Mouse (Mus musculus) megakaryocyte, adult 5-6 weeks (primary cell): ENCODE measurements around the gene Ndufb4. TPM values are rescaled to one million over a fixed set of nuclear protein-coding genes. Genes with fewer than 3 reads are reported as not detected.

ENCODE experiments used
- ATAC-seq: 2 replicates; pipeline ENCODE4 v1.8.0; 2016; ENCODE audit warnings: mild to moderate bottlenecking, inconsistent platforms; ENCODE audit not compliant: poor library complexity, severe bottlenecking
- total RNA-seq, 2 experiments: library from RNA; stranded (forward) in 1 of 2; stranded (reverse) in 1 of 2; fragments of 153-499, 151-499 nt in 1 of 2; fragments of 221-1000, 200-1000 nt in 1 of 2; gene quantifications; 2 replicates each; pipeline versions ENCODE4 v1.2.3 to v1.2.4; 2015 to 2017

Ndufb4 gene
- total RNA-seq, 2 experiments from 2014 or later, result 11.5 to 58.3 TPM

DNA sequence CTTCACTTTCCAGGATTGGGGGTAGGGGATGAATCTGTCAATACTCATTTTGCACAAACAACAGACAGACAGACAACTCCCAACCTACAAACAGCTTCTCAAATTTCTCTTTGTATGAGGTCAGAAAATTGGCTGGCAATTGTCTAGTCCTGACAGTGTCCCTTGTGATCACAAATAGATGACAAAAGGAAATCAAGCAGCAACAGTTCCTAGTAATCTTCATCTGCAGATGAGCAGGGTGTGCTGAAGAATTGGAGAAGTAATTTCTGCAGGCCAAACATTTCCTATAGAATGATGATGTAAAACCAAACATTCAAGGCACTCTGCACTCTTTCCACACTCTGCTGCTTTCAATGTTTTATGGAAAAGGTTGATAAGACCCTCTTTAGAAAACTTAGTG, 16.5 kb downstream of the Ndufb4 start:
- ATAC-seq, result no peak

DNA sequence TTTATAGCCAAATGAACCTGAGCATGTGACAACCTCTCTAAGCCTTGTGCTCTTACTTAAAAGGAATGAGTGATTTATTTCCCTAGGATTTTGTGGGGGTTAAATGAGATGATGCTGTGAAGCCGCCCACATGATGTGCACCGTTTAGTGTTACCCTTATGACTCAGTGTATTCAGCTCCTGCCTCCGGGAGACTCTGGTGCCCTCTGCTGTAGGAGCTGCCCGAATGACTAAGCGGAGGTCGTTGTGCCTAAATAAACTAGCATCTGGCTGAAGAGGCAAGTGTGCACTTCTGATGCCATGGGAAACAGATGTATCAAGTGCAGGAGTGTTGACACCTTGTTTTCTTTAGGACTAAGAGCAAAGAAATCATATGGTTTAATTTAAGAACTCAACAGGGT, 18.1 kb downstream of the Ndufb4 start:
- no peak for ATAC-seq

DNA sequence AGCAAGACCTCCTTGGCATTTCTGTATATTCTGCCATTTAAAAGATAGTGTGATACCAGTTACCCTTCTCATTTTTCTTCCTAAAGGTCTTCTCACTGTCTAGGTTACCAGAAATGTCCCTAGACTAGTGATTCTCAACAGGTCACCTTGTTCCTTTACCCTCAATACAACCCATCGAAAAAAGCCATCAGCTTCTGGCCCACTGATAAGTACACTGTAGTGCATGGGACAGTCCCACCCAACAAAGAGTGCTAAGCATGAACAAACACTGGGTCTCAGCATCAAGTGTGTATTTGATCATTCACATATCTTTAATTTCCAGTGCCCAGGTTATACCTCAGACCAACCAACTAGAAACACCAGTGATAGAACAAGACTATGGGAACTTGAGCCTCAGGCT, 19.2 kb downstream of the Ndufb4 start:
- no peak for ATAC-seq

DNA sequence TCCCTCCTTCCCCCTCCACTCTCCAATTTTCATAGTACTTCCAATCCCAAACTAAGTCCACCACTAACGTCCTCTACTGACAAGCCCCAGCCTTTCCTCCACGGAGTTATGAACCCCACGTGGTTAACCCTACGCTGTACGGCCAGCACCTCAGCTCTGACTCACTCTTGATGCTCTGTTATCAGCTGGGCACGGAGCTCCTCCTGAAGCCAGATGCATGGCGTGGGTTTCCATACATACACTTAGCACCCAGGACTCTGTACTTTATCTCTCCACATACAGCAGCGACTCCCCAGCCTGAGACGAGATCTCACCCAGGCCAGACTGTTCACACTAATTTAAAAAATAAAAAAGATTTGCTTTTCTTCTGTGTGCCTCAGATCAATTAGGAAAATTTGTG, 19.7 kb downstream of the Ndufb4 start:
- ATAC-seq, result no peak

DNA sequence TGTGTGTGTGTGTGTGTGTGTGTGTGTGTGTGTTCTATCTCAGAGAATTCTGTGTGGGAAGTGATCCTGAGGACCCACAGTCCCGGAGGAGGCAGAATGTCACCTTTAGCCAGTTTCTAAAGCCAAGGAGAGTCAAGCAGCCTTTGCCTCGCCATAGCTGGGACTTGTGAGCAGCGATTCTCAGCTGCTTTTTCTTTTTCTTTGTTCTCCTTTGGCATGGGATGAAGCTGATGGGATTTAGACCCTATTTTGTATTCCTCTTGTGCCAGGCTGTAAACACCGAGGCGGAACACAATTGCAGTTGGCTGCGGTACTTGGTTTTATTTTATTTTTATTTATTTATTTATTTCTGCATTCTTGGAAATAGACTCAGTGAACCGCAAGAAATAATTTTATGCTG, 25.2 kb downstream of the Ndufb4 start:
- no peak for ATAC-seq

DNA sequence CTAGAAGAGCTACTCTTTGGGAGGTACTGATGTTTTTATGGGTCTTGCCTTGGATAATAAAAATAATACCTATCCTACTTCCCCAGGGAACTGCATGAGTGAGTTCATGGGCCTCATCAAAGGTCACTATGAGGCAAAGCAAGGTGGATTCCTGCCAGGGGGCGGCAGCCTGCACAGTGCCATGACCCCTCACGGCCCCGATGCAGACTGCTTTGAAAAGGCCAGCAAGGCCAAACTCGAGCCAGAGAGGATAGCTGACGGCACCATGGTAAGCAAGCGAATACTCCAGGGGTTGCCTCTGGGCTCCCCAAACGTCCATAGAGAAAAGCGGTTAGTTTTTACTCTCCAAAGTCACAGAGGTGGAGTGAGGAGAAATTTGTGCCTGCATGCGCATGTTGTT, 25.9 kb downstream of the Ndufb4 start:
- ATAC-seq, result no peak

DNA sequence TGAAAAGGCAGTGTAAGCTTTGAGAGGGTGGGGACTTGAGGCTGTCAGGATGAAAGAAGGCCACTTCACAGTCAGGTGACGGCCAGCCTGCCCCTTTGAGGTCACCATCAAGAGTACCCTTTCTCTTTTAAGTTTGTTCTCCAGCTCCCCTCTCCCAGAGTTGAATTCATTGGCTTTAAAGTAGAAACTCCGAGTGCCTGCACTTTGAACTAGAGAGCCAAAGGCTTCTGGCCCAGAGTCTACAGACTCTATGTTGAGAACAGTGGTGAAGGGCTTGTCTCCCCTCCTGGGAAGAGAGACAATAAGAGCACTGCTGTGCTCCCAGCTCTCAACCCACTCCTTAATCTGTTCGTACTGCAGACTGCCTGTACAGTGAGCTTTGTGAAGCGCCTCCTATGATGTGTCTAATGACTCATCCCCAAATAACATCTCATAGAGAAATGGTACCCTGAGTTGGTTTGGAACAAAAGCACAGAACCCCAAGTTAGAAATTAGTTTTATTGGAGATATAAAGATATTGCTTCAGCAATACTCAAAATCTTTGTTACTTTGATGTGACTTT, 27.8 kb downstream of the Ndufb4 start:
- ATAC-seq, result no peak

DNA sequence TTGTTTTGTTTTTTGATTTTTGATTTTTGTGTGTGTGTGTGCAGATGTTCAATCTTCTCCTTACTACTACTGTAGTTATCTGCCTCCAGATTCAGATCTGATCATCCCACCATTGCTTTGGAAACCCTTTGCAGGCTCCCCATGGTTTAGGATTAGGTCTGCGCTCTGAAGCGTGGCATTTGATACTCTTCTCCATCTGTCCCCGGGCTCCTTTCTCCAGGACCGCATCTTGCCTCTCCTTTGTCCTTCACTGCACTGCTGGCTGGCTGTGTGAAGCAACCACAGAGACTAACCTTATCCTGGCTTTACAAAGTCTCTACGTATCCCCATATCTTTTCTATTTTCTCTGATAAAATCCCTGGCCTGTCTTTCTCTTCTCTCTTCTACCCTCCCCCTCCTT, 31.3 kb downstream of the Ndufb4 start:
- ATAC-seq, result no peak

DNA sequence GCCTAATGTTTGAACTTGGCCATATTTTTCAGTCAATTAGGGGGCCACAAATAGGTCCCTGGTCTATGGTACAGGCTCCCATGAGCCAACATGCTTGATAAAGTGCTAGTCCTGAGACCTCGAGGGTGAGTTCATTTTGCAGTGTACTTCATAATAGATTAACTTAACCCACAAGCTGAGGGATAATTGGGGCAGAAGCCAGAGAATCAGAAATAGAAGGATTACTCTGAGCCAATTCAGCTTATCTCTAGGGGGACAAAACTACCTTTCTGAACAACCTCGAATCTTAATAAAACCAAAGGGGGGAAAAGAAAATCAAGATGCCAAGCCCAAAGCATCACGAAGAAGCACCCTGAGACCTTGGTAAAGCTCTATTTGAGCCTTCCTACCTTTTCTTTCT, 31.9 kb downstream of the Ndufb4 start:
- no peak for ATAC-seq

DNA sequence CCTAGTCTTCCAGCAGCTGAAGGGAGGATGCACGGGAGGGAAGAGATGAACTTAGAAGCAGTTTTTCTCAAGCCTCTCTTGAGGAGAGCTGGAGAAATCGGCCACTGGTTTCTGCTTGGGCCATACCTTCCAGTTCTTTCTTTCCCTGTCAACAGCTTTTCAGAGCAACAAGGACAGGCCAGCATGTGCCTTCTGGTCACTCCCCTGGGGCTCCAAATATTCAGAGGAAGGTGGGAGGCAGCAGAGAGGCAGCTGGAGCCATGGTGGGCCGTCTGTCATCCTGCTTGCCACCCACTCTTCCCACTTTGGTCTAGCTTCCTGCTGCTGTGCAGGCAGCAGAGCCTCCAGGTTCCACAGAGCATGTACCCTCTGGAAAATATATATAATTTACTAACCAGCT, 36.6 kb downstream of the Ndufb4 start:
- no peak for ATAC-seq

DNA sequence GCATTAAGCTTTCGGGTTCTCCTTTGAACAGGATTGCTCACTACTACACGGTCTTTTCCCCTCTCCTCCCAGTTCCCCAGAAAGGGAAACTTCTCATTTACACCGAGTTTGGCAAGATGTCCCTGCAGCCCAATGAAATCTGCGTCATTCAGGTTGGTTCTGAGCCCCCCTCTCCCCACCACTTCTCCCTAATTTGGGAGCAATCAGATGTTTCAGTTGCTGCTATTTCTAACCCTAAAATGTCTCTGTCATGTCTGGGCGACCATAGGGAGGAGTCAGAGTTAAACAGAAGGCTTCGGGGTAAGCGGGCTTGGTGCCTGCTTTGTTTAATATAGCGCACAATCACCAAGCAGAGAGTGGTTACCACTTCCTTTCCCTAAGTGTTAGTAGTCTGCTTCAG, 38.1 kb downstream of the Ndufb4 start:
- ATAC-seq, result no peak

DNA sequence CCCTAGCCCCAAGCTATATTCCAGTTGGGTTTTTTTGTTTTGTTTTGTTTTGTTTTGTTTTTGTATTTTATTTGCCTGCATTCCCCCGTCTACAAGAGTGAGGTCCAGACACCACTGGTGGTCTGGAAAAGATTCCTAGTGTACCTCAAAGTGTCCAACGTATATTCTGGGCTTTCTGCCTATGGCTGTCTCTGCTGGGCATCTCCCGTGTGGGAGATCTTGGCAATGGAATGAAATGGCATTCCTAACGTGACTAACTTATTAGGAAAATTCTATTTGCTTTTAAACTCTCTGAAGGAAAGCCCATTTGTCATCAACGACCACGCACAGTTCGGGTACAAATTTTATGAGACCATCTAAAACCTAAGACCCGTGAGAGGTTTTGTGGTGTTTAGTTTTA, 38.8 kb downstream of the Ndufb4 start:
- ATAC-seq, result no peak

DNA sequence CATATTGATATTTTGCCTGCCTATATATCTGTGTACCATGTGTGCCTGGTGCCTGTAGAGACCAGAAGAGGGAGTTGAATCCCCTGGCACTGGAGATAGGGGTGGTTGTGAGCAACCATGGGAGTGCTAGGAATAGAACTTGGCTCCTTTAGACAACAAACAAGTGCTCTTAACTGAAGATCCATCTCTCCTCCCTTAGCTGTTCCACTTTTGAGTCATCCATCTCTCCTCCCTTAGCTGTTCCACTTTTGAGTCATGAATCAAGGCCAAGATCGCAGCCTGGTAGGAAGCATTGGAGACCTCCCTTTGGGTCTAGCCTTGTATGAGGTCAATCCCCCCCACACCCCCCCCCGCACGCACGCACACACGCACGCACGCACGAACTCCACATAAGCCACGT, 39.7 kb downstream of the Ndufb4 start:
- no peak for ATAC-seq

DNA sequence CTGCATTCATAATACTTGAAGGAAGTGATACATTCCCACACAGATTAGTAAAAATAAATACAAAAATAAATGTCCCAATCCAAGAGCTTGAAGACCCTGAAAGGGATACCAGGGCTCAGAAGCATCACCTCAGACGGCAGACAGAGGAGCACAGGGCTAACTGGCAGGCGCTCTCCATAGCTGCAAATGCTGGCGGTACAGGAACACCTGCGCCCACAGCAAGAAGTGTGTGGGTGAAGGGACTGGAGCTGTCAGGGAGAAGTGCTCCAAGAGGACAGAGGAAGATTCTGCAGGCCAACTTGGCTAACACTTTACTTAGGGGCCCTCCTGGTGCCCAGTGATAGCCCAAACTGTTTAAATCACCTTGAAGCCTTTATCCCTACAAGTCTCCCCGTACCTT, 42.2 kb downstream of the Ndufb4 start:
- no peak for ATAC-seq

DNA sequence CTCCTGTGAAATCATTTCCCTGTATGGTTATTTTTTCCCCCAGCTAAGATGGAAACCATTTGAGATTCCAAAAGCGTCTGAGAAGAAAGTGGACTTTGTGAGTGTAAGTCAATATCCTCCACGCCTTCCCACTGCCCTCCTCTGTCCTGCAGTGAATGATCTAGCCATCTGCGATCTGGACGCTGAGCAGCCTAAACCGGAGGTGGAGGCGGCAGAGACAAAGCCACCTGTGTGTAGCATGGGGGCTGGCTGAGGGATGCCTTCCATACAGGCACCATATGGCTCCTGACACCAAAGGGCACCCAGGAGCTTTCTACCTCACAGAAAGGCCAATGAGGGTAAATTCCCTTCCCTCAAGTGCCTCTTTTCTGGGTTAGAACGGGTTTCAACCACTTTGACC, 43.2 kb downstream of the Ndufb4 start:
- ATAC-seq, result no peak

DNA sequence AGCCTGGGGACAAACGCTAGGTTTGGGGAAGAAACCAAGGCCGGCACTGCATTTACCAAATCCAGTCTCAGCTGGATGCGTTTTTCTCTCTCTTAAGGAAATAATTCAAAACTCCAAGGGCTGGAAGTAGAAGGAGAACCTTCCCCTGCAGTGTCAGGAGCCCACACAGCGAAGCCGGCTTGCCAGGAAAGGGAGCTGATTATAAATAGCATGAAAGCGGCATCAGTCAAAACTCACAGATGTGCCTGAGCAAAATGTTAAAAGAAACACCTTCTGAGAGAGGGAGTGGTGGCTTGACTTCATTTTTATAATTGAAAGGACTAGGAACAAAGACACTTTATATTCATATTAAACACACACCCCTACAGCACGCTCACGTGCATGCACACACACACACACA, 43.9 kb downstream of the Ndufb4 start:
- no peak for ATAC-seq

DNA sequence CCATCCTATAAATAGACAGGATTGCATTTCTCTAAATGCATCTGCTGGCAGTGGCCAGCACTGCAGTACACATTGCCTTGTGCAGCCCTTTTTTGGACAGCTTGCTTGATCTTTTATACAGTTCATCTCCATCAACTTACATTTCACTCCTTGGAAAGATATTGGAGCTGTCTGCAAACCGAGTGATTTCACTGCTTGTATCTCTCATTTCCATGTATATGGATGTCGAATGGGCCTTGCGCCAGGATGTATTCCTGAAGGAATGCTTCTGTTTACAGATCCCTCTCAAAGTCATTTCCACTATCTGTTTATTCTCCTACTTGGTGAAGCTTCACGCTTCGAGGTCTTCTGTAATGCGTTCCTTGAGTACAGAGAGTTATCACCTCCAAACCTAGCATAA, 50.0 kb downstream of the Ndufb4 start:
- no peak for ATAC-seq

DNA sequence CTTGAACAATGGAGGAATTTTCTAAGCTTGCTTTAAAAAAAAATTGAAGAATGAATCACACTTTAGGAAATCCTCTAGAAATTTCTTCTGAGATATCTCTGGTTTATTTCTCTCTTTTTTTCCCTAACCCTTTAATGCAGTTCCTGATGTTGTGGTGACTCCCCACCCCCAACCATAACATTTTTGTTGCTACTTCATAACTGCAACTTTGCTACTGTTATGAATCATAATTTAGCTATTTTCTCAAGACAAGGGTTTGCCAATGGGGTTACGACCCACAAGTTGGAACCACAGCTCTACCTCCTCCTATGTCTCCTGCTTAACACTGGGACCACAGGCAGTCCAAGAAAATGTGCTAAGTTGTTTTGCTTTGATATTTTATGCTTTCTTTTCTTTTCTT, 50.8 kb downstream of the Ndufb4 start:
- no peak for ATAC-seq

DNA sequence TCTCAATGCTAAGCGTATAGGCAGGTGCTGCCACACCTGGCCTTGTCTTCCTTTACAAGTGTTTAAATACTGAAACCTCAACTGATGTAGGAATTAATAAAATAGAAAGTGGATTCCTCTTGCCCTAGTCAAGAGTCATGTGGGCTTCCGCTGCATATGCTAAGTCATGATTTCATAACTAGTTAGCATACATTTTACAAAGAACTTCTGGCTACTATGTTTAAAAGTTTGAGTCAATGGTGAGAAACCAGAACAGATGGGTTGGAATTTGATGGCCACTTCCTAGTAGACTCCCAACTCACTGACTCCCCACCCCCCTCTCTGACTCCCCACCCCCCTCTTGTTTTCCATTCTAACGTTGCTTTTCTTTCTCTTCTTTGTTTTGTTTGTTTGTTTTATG, 54.9 kb downstream of the Ndufb4 start:
- no peak for ATAC-seq

DNA sequence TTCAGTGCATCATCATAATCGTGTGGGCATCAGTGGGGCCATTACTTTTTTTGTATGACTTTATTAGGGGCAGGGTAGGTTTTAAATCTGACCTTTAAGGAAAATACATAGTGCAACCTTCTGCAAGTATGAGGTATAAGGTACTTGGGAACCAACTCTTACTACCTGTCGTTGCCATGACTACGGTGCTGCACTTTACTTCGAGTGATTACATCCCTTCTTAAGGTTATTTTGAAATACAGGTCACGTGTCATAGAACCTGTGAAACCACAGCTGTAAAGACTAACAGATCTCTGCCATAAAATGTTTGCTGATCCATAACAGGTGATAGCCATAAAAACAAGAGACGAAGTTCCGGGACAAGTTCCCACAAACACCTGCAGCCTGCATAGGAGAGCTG, 55.8 kb downstream of the Ndufb4 start:
- ATAC-seq, result no peak

DNA sequence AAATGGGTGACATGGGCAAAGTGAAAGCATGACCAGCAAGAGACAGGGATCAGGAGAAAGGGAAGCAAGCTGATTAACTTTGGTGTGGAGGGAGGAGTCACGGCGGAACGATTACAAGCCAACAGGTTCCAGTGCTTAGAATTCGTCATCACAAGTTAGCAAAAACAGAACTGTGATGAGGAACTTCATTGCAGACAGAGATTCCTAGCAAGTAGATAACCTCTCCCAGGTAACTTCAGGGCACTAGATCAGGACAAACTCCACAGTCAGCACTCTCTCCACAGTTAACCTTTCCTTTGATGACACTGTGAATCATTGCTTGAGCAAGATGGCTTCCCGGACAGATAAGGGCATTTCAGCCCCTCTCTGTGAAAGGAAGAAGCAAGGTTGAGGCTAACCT, 56.8 kb downstream of the Ndufb4 start:
- ATAC-seq, result no peak
